Mouse (Mus musculus) midbrain, embryonic 14.5 days (tissue): ENCODE results near the gene Prim1. TPM values are rescaled to one million over a fixed set of nuclear protein-coding genes. Genes with fewer than 3 reads are reported as not detected.
"Not testable (repeated sequence)": the region's sequence is repeated elsewhere in the genome, so short reads cannot be mapped to it uniquely, and the experiment has no call there.

Experiments used
- ATAC-seq: fragments of 200-750 bp; cut with Nextera tagmentation; 2 replicates; pipeline ENCODE4 v1.8.0; 2017; ENCODE audit warnings: moderate number of reproducible peaks, moderate library complexity; ENCODE audit not compliant: low FRiP score, low TSS enrichment
- DNase-seq: peaks from one replicate; pipeline ENCODE4 v3.0.0-alpha.2; 2015
- H3K27ac ChIP-seq: fragments of 300-500 bp; sonication (generic); replicated peaks from 2 replicates; pipeline ENCODE4 v1.5.1; 2014; ENCODE audit warnings: mild to moderate bottlenecking, low read depth, low read length, moderate library complexity
- H3K27me3 ChIP-seq: fragments of 300-500 bp; sonication (generic); 2 replicates; pipeline ENCODE4 v1.6.1; 2014; ENCODE audit warnings: low read length, control low read depth, mixed read lengths; ENCODE audit not compliant: control insufficient read depth, insufficient read depth
- H3K36me3 ChIP-seq: fragments of 300-500 bp; sonication (generic); 2 replicates; pipeline ENCODE4 v1.6.1; 2014; ENCODE audit warnings: low read length, control low read depth; ENCODE audit not compliant: control insufficient read depth, insufficient read depth
- H3K4me1 ChIP-seq: fragments of 300-500 bp; sonication (generic); 2 replicates; pipeline ENCODE4 v1.6.1; 2014; ENCODE audit warnings: mild to moderate bottlenecking, antibody characterized with exemption, low read length, control low read depth; ENCODE audit not compliant: control insufficient read depth, insufficient read depth
- H3K4me2 ChIP-seq: fragments of 300-500 bp; sonication (generic); 2 replicates; pipeline ENCODE4 v1.6.1; 2014; ENCODE audit warnings: mild to moderate bottlenecking, low read length, moderate library complexity
- H3K4me3 ChIP-seq: fragments of 300-500 bp; sonication (generic); replicated peaks from 2 replicates; pipeline ENCODE4 v1.5.1; 2014; ENCODE audit warnings: low read depth, low read length
- H3K9ac ChIP-seq: fragments of 300-500 bp; sonication (generic); replicated peaks from 2 replicates; pipeline ENCODE4 v1.6.1; 2014; ENCODE audit warnings: mild to moderate bottlenecking, low read length, moderate library complexity
- H3K9me3 ChIP-seq: fragments of 300-500 bp; sonication (generic); 2 replicates; pipeline ENCODE4 v1.6.1; 2016; ENCODE audit warnings: low read length, control low read depth, mixed read lengths; ENCODE audit not compliant: control insufficient read depth
- WGBS: fragments of 180-500 bp; shearing (Covaris S2); extraction: QIAGEN DNeasy Blood & Tissue Kit; methylation state at CpG from one replicate; pipeline ENCODE4 v1.1.7; 2014; 5-methylcytosine and 5-hydroxymethylcytosine counted together
- polyA plus RNA-seq: library from polyadenylated mRNA; unstranded; fragments of >200 nt; fragmentation: Nextera tagmentation; extraction: Ambion mirVana; gene quantifications from 2 replicates; pipeline ENCODE4 v1.2.1, GENCODE M21; 2014

Prim1 gene
- polyA plus RNA-seq, 1 experiment from 2014 or later = 42.7 TPM

DNA sequence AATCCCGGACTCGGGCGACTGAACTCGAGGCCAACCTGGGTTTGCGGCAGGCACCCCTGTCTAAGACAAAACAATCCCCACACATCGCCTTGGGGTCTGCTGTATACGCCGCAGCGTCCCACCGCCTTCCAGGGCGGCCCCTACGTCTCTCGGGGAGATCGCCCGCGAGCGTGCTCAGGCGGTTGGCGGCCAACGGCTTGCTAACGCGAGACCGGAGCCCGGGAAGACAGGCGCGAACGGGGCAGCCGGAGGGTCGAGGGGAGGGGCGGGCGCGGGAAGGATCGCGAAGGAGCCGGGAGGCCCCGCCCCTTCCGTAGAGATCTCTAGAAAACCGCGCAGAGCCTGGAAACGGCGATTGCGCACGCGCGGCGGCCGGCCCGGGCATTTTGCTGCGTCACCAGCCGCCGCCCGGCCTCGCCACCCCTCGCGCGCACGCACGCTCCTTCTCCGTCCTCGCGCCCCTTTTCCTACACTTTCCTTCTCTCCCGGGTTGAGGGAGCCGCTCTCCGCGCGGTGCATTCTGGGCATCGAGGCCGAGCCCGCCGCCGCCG lies 43.7 kb downstream of the Prim1 start, which contains the start of gene Ptges3:
Gene Ptges3 (plus strand): TSS at position 354 of the 551 bp plus-strand sequence.
- H3K9me3 ChIP-seq = no peaks in the 10 kb centered on the region
- under 1% methylated on average over 72 of the region's 72 CpGs for WGBS
- peak within 1 kb of the TSS; percentile 90 for H3K4me2 ChIP-seq
- no peaks in the 10 kb centered on the region for H3K27me3 ChIP-seq
- DNase-seq = peak; percentile 99
- peaks cover 17% of the 10 kb centered on the region for H3K4me1 ChIP-seq
- peak within 1 kb of the TSS; percentile 88 for H3K4me3 ChIP-seq
- 0 out of 2 replicates have a peak, but pooled peaks cover 5% of the 10 kb centered on the region for H3K36me3 ChIP-seq
- ATAC-seq = peak; percentile 94
- peak within 1 kb of the TSS; percentile 99 for H3K27ac ChIP-seq
- peak within 1 kb of the TSS; percentile 89 for H3K9ac ChIP-seq

DNA sequence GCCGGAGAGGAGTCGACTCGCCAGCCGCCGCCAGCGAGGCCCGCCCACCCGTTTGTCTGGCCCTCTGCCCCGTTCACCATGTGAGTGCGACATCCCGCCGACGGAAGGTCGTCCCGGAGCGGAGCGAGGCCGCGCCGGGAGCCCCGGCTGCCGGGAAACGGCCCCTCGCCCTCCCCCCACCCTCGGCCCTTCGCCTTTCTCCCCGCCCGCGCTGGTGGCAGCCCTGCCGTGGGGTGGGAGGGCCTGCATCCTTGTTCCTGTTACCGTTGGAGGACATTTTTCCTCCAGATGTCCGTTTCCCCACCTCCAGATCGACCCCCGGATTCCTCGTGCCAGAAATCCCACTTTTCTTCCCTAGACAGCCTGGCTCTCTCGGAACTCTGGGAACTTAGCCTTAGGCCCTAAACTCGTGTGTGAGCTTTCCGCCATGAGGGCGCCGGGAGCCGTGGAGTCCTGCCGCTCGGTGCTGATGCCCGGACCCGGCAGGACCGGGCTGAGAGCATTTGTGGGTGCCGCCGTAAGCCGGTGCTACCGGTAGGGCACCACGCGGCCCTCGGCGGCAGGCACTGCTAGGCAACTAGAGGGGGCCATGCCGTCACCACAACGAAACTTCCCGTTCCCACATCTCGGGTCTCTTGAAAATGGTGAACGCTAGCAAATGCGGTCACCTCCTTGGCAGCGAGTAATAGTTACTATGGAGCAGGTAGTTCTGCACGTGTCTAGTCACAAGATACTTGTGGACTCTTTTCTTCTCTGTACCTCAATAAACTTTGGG lies 44.4 kb downstream of the Prim1 start:
- H3K9me3 ChIP-seq = no peaks in the 10 kb centered on the region
- H3K4me2 ChIP-seq = peak overlapping the region; percentile 90
- WGBS = under 1% methylated on average over 62 of the region's 62 CpGs
- peak overlapping the region; percentile 89 for H3K9ac ChIP-seq
- H3K27ac ChIP-seq = peak overlapping the region; percentile 99
- ATAC-seq (peak; percentile 57; the same call in 1 of the 2 replicates), DNase-seq (peak; percentile 69)
- H3K36me3 ChIP-seq = peaks cover 8% of the 10 kb centered on the region; the same call in 1 of the 2 replicates
- peaks cover 17% of the 10 kb centered on the region for H3K4me1 ChIP-seq
- H3K4me3 ChIP-seq = peak overlapping the region; percentile 88
- no peaks in the 10 kb centered on the region for H3K27me3 ChIP-seq

DNA sequence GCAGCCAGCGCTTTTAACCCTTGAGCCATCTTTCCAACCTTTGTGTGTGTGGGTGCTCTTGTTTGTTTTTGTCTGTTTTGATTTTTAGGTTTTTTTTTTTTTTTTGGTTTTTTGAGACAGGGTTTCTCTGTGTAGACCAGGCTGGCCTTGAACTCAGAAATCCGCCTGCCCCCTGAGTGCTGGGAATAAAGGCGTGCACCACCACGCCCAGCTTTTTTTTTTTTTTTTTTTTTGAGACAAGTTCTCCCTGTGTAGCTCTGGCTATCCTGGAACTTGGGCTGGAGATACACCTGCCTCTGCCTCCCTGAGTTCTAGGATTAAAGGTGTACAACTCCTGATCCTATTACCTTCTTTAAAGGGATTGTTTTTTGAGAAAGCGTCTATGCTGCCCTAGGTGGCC lies 46.1 kb downstream of the Prim1 start:
- peaks cover 8% of the 10 kb centered on the region; the same call in 1 of the 2 replicates for H3K36me3 ChIP-seq
- H3K27me3 ChIP-seq = no peaks in the 10 kb centered on the region
- no peak overlapping the region for H3K9ac ChIP-seq
- no peak overlapping the region for H3K27ac ChIP-seq
- peak overlapping the region; percentile 90 for H3K4me2 ChIP-seq
- no peak overlapping the region for H3K4me3 ChIP-seq
- 87% methylated on average over 5 of the region's 5 CpGs for WGBS
- DNase-seq (no peak), ATAC-seq (no peak)
- peaks cover 17% of the 10 kb centered on the region for H3K4me1 ChIP-seq
- no peaks in the 10 kb centered on the region for H3K9me3 ChIP-seq

DNA sequence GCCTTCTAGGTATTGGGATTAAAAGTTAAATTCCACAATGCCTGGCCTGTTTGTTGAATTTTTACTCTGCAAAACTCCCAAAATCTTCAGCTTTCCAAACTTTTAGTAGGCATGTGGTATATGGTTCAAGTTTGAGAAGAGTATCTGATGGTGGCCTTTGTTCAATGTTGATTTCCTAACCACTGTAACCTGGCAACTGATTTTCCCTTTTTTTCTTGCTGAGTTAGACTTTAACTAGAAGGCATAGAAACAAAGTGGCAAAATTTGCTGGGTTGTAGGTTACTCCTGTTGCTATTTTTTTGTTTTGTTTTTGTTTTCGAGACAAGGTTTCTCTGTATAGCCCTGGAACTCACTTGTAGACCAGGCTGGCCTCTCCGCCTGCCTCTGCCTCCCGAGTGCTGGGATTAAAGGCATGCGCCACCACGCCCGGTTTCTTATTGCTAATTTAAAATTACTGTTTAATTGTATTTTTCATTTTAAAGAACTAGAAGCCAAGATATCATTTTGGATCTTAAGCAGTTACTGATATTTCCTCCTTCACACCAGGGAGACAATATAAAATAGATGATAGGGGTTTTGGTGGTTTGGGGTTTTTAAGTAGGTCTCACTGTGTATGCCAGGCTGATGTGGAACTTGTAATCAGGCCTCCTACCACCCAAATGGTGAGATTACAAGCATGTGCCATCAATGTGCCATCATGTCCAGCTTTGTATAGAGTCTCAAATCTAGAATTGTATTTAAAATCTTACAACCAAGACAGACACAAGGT lies 47.4 kb downstream of the Prim1 start:
- Histone ChIP-seq H3K4me2 (no peak overlapping the region), H3K9me3 (no peaks in the 10 kb centered on the region), H3K36me3 (peaks cover 8% of the 10 kb centered on the region; the same call in 1 of the 2 replicates), H3K27me3 (no peaks in the 10 kb centered on the region), H3K4me1 (peaks cover 17% of the 10 kb centered on the region), H3K27ac (no peak overlapping the region), H3K4me3 (no peak overlapping the region), H3K9ac (no peak overlapping the region)
- no peak for DNase-seq
- ATAC-seq = no peak
- WGBS = 96% methylated on average over 6 of the region's 6 CpGs

DNA sequence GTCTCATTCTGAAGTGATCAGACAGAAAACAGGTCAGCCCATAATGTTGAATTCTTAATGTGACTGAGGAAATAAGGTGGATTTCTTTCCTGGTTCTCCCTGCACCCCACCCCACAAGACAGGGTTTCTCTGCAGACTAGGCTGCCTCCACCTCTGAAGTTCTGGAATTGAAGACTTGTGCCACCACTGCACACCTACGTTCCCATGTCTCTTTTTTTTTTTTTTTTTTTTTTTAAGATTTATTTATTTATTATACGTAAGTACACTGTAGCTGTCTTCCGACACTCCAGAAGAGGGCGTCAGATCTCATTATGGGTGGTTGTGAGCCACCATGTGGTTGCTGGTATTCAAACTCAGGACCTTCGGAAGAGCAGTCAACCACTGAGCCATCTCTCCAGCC lies 51.1 kb downstream of the Prim1 start:
- no peak for DNase-seq
- 89% methylated on average over 5 of the region's 5 CpGs for WGBS
- H3K4me3 ChIP-seq = no peak overlapping the region
- H3K36me3 ChIP-seq = peaks cover 28% of the 10 kb centered on the region
- H3K9ac ChIP-seq = no peak overlapping the region
- ATAC-seq = no peak
- no peak overlapping the region for H3K27ac ChIP-seq
- H3K9me3 ChIP-seq = no peaks in the 10 kb centered on the region
- H3K4me2 ChIP-seq = no peak overlapping the region
- H3K4me1 ChIP-seq = no peaks in the 10 kb centered on the region; the same call in 1 of the 2 replicates
- no peaks in the 10 kb centered on the region for H3K27me3 ChIP-seq

DNA sequence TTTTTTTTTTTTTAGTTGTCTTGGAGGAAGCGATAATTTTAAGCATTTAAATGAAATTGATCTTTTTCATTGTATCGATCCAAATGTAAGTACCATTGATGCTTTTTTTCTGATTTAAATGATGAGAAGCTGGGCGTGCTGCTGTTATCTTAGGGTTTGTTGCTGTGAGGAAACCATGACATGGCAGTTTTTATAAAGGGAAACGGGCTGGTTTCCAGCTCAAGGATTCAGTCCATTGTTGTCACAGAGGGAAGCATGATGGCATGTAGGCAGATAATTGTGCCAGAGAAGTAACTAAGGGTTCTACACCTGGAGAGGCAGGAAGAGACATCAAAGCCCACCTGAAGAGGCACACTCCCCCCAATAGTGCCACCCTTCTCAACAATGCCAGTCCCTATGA lies 54.2 kb downstream of the Prim1 start:
- H3K4me2 ChIP-seq = no peak overlapping the region
- H3K36me3 ChIP-seq = peaks cover 51% of the 10 kb centered on the region

DNA sequence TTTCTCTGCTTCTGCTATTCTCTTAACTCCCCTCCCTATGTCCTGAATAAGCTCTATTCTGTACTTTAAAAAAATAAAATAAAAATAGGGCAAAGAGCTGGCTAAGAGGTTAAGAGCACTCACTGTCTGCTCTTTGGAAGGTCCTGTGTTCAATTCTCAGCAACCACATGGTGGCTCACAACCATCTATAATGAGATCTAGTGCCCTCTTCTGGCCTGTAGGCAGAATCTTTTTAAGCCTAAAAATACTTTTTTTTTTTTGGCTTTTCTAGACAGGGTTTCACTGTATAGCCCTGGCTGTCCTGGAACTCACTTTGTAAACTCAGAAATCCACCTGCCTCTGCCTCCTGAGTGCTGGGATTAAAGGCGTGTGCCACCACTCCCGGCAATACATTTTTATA lies 55.5 kb downstream of the Prim1 start:
- H3K9ac ChIP-seq, H3K27ac ChIP-seq, H3K4me1 ChIP-seq, H3K4me2 ChIP-seq, H3K4me3 ChIP-seq, DNase-seq, H3K9me3 ChIP-seq, H3K27me3 ChIP-seq, ATAC-seq: not testable (repeated sequence)
- peaks cover 62% of the 10 kb centered on the region for H3K36me3 ChIP-seq
- WGBS = 96% methylated on average over 2 of the region's 2 CpGs

More for the DNA sequence above, 54.2 kb downstream of the Prim1 start:
- ATAC-seq = no peak
- H3K4me3 ChIP-seq = no peak overlapping the region
- H3K4me1 ChIP-seq = no peaks in the 10 kb centered on the region
- H3K9ac ChIP-seq = no peak overlapping the region
- H3K27me3 ChIP-seq = no peaks in the 10 kb centered on the region
- H3K9me3 ChIP-seq = no peaks in the 10 kb centered on the region
- 93% methylated on average over 4 of the region's 4 CpGs for WGBS
- no peak overlapping the region for H3K27ac ChIP-seq
- DNase-seq = no peak

DNA sequence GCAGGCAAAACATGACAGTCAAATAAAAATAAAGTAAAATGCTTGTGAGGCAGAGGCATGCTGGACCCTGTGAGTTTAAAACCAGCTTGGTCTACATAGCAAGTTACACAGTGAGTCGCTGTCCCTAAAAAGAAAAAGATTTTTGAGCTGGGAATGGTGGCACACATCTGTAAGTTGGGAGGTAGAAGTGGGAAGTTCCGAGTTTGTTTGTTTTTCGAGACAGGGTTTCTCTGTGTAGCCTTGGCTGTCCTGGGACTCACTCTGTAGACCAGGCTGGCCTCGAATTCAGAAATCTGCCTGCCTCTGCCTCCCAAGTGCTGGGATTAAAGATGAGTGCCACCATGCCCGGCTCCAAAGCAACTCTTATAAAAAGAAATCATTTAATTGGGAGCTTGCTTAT lies 63.3 kb downstream of the Prim1 start:
- not testable (repeated sequence) for H3K27me3 ChIP-seq, H3K4me1 ChIP-seq, H3K4me3 ChIP-seq, DNase-seq, ATAC-seq, H3K4me2 ChIP-seq, H3K9ac ChIP-seq, H3K27ac ChIP-seq, H3K9me3 ChIP-seq
- H3K36me3 ChIP-seq = peaks cover 30% of the 10 kb centered on the region
- WGBS = 85% methylated on average over 5 of the region's 5 CpGs
